Mouse (Mus musculus): ENCODE measurements around the gene Hsd17b12. TPM values are rescaled to one million over a fixed set of nuclear protein-coding genes. Genes with fewer than 3 reads are reported as not detected.
A peak's percentile ranks its signal among the peaks of the same experiment; 100 is the strongest.

The Hsd17b12 gene
- polyA plus RNA-seq (2014; fragmentation: Nextera tagmentation; extraction: Ambion mirVana), result 117 and 128 TPM in 2 replicates

GRCm38 (mm10) chr2:94157592-94158519, at the start of gene Hsd17b12:
TSS of gene Hsd17b12 (minus strand) at chr2:94157964.
- Histone ChIP-seq H3K9me3 (ENCODE audit: control insufficient read depth, low read length) (no peaks in the 10 kb centered on the region), H3K27ac (ENCODE audit: low read depth, low read length) (peak within 1 kb of the TSS; percentile 76), H3K27me3 (ENCODE audit: control insufficient read depth, insufficient read depth, low read length) (no peaks in the 10 kb centered on the region), H3K9ac (ENCODE audit: low read length) (peak within 1 kb of the TSS; percentile 78), H3K4me2 (ENCODE audit: low read depth, low read length, severe bottlenecking) (peak within 1 kb of the TSS; percentile 57), H3K4me1 (replicated peaks; ENCODE audit: control insufficient read depth, insufficient read depth, low read length) (no peaks in the 10 kb centered on the region), H3K4me3 (ENCODE audit: low read depth, low read length) (peak within 1 kb of the TSS; percentile 74), H3K36me3 (ENCODE audit: control insufficient read depth, insufficient read depth, low read length) (no peaks in the 10 kb centered on the region)
- DNase-seq (ENCODE audit: low spot score) (peak; percentile 99), ATAC-seq (replicated peaks; ENCODE audit: low FRiP score) (peak; percentile 100)
- WGBS, result under 1% methylated on average over 69 of the region's 69 CpGs

DNA sequence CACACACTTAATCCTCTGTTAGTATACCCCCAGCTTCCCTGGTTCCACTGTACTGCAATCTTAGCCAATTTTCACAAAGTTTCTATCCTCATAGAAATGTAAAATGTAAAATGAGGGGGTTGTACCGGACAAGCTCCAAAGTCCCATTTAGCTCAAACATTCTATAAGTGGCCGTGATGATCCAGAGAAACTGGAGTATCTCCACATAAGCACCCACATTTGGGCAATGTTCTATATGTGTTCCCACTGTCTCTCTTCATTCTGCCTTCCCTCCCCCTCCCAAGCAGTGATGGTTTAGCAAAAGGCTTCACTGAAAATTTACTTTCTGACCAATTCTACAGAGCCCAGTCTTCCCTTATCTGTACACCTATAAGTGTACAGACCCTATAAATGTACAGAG, 27.1 kb upstream of the Hsd17b12 start:
- H3K4me1 ChIP-seq (replicated peaks; ENCODE audit: control insufficient read depth, insufficient read depth, low read length), result no peaks in the 10 kb centered on the region; the same call in 1 of the 2 replicates
- H3K4me3 ChIP-seq (ENCODE audit: low read depth, low read length), result no peak overlapping the region
- ATAC-seq (replicated peaks; ENCODE audit: low FRiP score), result no peak
- H3K27me3 ChIP-seq (ENCODE audit: control insufficient read depth, insufficient read depth, low read length), result no peaks in the 10 kb centered on the region
- no peaks in the 10 kb centered on the region for H3K36me3 ChIP-seq (ENCODE audit: control insufficient read depth, insufficient read depth, low read length)
- no peak for DNase-seq (ENCODE audit: low spot score)
- 83% methylated on average over 2 of the region's 2 CpGs for WGBS
- H3K9ac ChIP-seq (ENCODE audit: low read length), result no peak overlapping the region
- no peak overlapping the region for H3K27ac ChIP-seq (ENCODE audit: low read depth, low read length)
- no peaks in the 10 kb centered on the region for H3K9me3 ChIP-seq (ENCODE audit: control insufficient read depth, low read length)
- no peak overlapping the region for H3K4me2 ChIP-seq (ENCODE audit: low read depth, low read length, severe bottlenecking)

- Histone ChIP-seq H3K4me2 (ENCODE audit: low read depth, low read length, severe bottlenecking) (no peak overlapping the region), H3K9me3 (ENCODE audit: control insufficient read depth, low read length) (no peaks in the 10 kb centered on the region), H3K27me3 (ENCODE audit: control insufficient read depth, insufficient read depth, low read length) (no peaks in the 10 kb centered on the region), H3K4me3 (ENCODE audit: low read depth, low read length) (no peak overlapping the region), H3K4me1 (replicated peaks; ENCODE audit: control insufficient read depth, insufficient read depth, low read length) (no peaks in the 10 kb centered on the region; the same call in 1 of the 2 replicates), H3K27ac (ENCODE audit: low read depth, low read length) (no peak overlapping the region), H3K9ac (ENCODE audit: low read length) (no peak overlapping the region), H3K36me3 (ENCODE audit: control insufficient read depth, insufficient read depth, low read length) (no peaks in the 10 kb centered on the region)
- ATAC-seq (replicated peaks; ENCODE audit: low FRiP score) (peak; percentile 80), DNase-seq (ENCODE audit: low spot score) (peak; percentile 51)
- WGBS, result 6% methylated on average over 6 of the region's 6 CpGs
Observed at GRCm38 (mm10) chr2:94184142-94184541, 26.4 kb upstream of the Hsd17b12 start.

GRCm38 (mm10) chr2:94179030-94179407, 21.3 kb upstream of the Hsd17b12 start:
- DNase-seq (ENCODE audit: low spot score) (no peak), ATAC-seq (replicated peaks; ENCODE audit: low FRiP score) (peak; percentile 45)
- Histone ChIP-seq H3K27me3 (ENCODE audit: control insufficient read depth, insufficient read depth, low read length) (no peaks in the 10 kb centered on the region), H3K36me3 (ENCODE audit: control insufficient read depth, insufficient read depth, low read length) (no peaks in the 10 kb centered on the region), H3K9me3 (ENCODE audit: control insufficient read depth, low read length) (no peaks in the 10 kb centered on the region), H3K27ac (ENCODE audit: low read depth, low read length) (no peak overlapping the region), H3K4me3 (ENCODE audit: low read depth, low read length) (peak overlapping the region; percentile 92), H3K4me1 (replicated peaks; ENCODE audit: control insufficient read depth, insufficient read depth, low read length) (peaks cover 4% of the 10 kb centered on the region; the same call in 1 of the 2 replicates), H3K4me2 (ENCODE audit: low read depth, low read length, severe bottlenecking) (no peak overlapping the region), H3K9ac (ENCODE audit: low read length) (peak overlapping the region; percentile 95; the same call in 1 of the 2 replicates)
- under 1% methylated on average over 3 of the region's 3 CpGs for WGBS

GRCm38 (mm10) chr2:94178321-94179029, 20.7 kb upstream of the Hsd17b12 start:
- ATAC-seq (replicated peaks; ENCODE audit: low FRiP score) (peak; percentile 97), DNase-seq (ENCODE audit: low spot score) (peak; percentile 89)
- no peaks in the 10 kb centered on the region for H3K9me3 ChIP-seq (ENCODE audit: control insufficient read depth, low read length)
- peaks cover 4% of the 10 kb centered on the region; the same call in 1 of the 2 replicates for H3K4me1 ChIP-seq (replicated peaks; ENCODE audit: control insufficient read depth, insufficient read depth, low read length)
- no peak overlapping the region for H3K27ac ChIP-seq (ENCODE audit: low read depth, low read length)
- peak overlapping the region; percentile 88 for H3K4me2 ChIP-seq (ENCODE audit: low read depth, low read length, severe bottlenecking)
- no peaks in the 10 kb centered on the region for H3K36me3 ChIP-seq (ENCODE audit: control insufficient read depth, insufficient read depth, low read length)
- H3K4me3 ChIP-seq (ENCODE audit: low read depth, low read length), result peak overlapping the region; percentile 92
- WGBS, result 1% methylated on average over 22 of the region's 22 CpGs
- no peaks in the 10 kb centered on the region for H3K27me3 ChIP-seq (ENCODE audit: control insufficient read depth, insufficient read depth, low read length)
- peak overlapping the region; percentile 95 for H3K9ac ChIP-seq (ENCODE audit: low read length)

- 86% methylated on average over 6 of the region's 6 CpGs for WGBS
- Histone ChIP-seq H3K9me3 (ENCODE audit: control insufficient read depth, low read length) (no peaks in the 10 kb centered on the region), H3K4me2 (ENCODE audit: low read depth, low read length, severe bottlenecking) (no peak overlapping the region), H3K36me3 (ENCODE audit: control insufficient read depth, insufficient read depth, low read length) (no peaks in the 10 kb centered on the region), H3K27ac (ENCODE audit: low read depth, low read length) (no peak overlapping the region), H3K9ac (ENCODE audit: low read length) (no peak overlapping the region), H3K27me3 (ENCODE audit: control insufficient read depth, insufficient read depth, low read length) (no peaks in the 10 kb centered on the region), H3K4me3 (ENCODE audit: low read depth, low read length) (no peak overlapping the region), H3K4me1 (replicated peaks; ENCODE audit: control insufficient read depth, insufficient read depth, low read length) (peaks cover 4% of the 10 kb centered on the region; the same call in 1 of the 2 replicates)
- ATAC-seq (replicated peaks; ENCODE audit: low FRiP score) (no peak), DNase-seq (ENCODE audit: low spot score) (no peak)
Observed at GRCm38 (mm10) chr2:94177294-94177693, 19.5 kb upstream of the Hsd17b12 start.

DNA sequence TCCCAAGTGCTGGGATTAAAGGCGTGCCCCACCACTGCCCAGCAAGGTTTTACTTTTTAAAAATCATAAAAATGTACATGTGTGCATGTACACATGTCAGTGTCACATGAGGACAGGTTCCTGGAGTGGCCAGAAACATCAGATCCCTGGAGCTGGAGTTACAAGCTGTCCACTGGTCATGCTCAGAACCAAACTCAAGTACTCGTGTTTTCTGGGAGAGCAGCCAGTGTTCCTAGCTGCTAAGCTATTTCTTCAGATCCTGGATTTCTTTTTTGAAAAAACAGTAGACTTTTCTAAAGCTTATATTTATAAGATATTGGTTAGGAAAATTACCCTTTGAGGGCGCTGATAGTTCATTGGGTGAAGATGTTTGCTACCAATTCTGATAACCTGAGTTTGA, 18.6 kb upstream of the Hsd17b12 start:
- Histone ChIP-seq H3K4me1 (replicated peaks; ENCODE audit: control insufficient read depth, insufficient read depth, low read length) (peaks cover 4% of the 10 kb centered on the region; the same call in 1 of the 2 replicates), H3K9ac (ENCODE audit: low read length) (no peak overlapping the region), H3K27me3 (ENCODE audit: control insufficient read depth, insufficient read depth, low read length) (no peaks in the 10 kb centered on the region), H3K27ac (ENCODE audit: low read depth, low read length) (no peak overlapping the region), H3K36me3 (ENCODE audit: control insufficient read depth, insufficient read depth, low read length) (no peaks in the 10 kb centered on the region), H3K4me2 (ENCODE audit: low read depth, low read length, severe bottlenecking) (no peak overlapping the region), H3K9me3 (ENCODE audit: control insufficient read depth, low read length) (no peaks in the 10 kb centered on the region), H3K4me3 (ENCODE audit: low read depth, low read length) (no peak overlapping the region)
- 92% methylated on average over 3 of the region's 3 CpGs for WGBS
- DNase-seq (ENCODE audit: low spot score) (no peak), ATAC-seq (replicated peaks; ENCODE audit: low FRiP score) (no peak)

- DNase-seq (ENCODE audit: low spot score) (no peak), ATAC-seq (replicated peaks; ENCODE audit: low FRiP score) (no peak)
- 91% methylated on average over 13 of the region's 13 CpGs for WGBS
- no peaks in the 10 kb centered on the region for H3K27me3 ChIP-seq (ENCODE audit: control insufficient read depth, insufficient read depth, low read length)
- peaks cover 4% of the 10 kb centered on the region; the same call in 1 of the 2 replicates for H3K4me1 ChIP-seq (replicated peaks; ENCODE audit: control insufficient read depth, insufficient read depth, low read length)
- no peaks in the 10 kb centered on the region for H3K36me3 ChIP-seq (ENCODE audit: control insufficient read depth, insufficient read depth, low read length)
- no peak overlapping the region for H3K27ac ChIP-seq (ENCODE audit: low read depth, low read length)
- no peaks in the 10 kb centered on the region for H3K9me3 ChIP-seq (ENCODE audit: control insufficient read depth, low read length)
- no peak overlapping the region for H3K4me3 ChIP-seq (ENCODE audit: low read depth, low read length)
- H3K4me2 ChIP-seq (ENCODE audit: low read depth, low read length, severe bottlenecking), result no peak overlapping the region
- no peak overlapping the region for H3K9ac ChIP-seq (ENCODE audit: low read length)
Observed at GRCm38 (mm10) chr2:94173549-94173948, 15.8 kb upstream of the Hsd17b12 start.

Measured in forebrain, embryonic 11.5 days (tissue).